ENCODE assay signal across 18 mouse cellular contexts in the genomic region with DNA sequence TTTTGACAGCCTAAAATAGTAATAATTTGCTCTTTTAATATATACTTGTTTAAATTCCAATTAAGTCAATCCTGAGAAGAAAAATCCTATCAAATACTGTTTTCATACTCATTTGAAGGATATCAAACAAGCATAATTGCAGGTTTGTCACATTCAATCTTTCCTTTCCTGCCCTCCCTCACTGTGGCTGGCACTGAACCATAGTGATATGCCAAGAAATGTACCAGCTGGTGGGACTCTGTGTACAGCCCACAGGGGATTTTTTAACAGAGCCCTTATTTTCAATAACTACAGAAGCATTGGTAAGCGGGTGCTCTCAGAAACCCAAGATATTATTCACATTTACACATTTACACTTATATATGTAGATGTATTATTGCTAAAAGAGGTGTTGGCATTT.
DNase-seq lines count a peak whose midpoint lies in the region; TF ChIP-seq lines count a peak whose summit lies in the region.
"Had no signal": no experiment of that assay in that cellular context is flagged by ENCODE, and none has a peak within 500 bp of the region (broad histone marks: within the 10 kb centered on the region; RNA-seq: fewer than 3 reads in every experiment).

No protein-coding gene starts in this region.

- TF ChIP-seq POLR2A in cerebellum, adult 2 months (IDR thresholded peaks at IDR 0.05; ENCODE audit: borderline replicate concordance, insufficient read depth, low read length) = no peak

- WGBS in cerebellum, adult 2 months = 39% methylated on average over 1 of the region's 1 CpGs

- no peak overlapping the region for H3K27ac ChIP-seq in cerebellum, adult 2 months (ENCODE audit: insufficient read depth, low read length)
- H3K27ac ChIP-seq: hindbrain, embryonic 15.5 days; kidney, postnatal 0 days; limb, embryonic 15.5 days; liver, embryonic 15.5 days; midbrain, embryonic 12.5 days; stomach, postnatal 0 days had no signal

- H3K4me1 ChIP-seq in cerebellum, adult 2 months (ENCODE audit: control insufficient read depth, insufficient read depth, low read length) = 0 out of 2 replicates have a peak, but pooled peaks cover 2% of the 10 kb centered on the region
- H3K4me1 ChIP-seq: hindbrain, embryonic 15.5 days; limb, embryonic 15.5 days; liver, embryonic 15.5 days; midbrain, embryonic 12.5 days had no signal

- TF ChIP-seq CTCF in cerebellum, adult 2 months (IDR thresholded peaks at IDR 0.05; ENCODE audit: borderline replicate concordance, insufficient read depth, low read depth, low read length) = no peak

- no peak overlapping the region for H3K4me3 ChIP-seq in cerebellum, adult 2 months (replicated peaks; ENCODE audit: insufficient read depth, low read depth, low read length)
- H3K4me3 ChIP-seq: hindbrain, embryonic 15.5 days; limb, embryonic 15.5 days; liver, embryonic 15.5 days; midbrain, embryonic 12.5 days had no signal

- peak; percentile 71 to 75 for DNase-seq in cerebellum, postnatal 14 days
- DNase-seq in cerebellum, adult 2 months = no peak
- peak; percentile 13 for DNase-seq in layer of hippocampus, adult 11-12 months (ENCODE audit: low spot score)
- no peak for DNase-seq in layer of hippocampus, adult 9-10 months (ENCODE audit: low spot score)
- peak; percentile 23 to 30 for DNase-seq in right cerebral cortex, postnatal 10 days (ENCODE audit: low spot score in 2 of 2)
- DNase-seq in right cerebral cortex, postnatal 14 days = no peak
- no peak for DNase-seq in kidney, adult 11 months
- DNase-seq: adrenal gland, adult 8-10 months; cerebellum, adult 18-20 months; heart, postnatal 10 days; kidney, adult 18-20 months; retina, postnatal 1 day had no signal

- no peaks in the 10 kb centered on the region for H3K27me3 ChIP-seq in cerebellum, adult 2 months (ENCODE audit: control insufficient read depth, insufficient read depth, low read length)
- H3K27me3 ChIP-seq: hindbrain, embryonic 15.5 days; limb, embryonic 15.5 days; liver, embryonic 15.5 days; midbrain, embryonic 12.5 days had no signal

Comparison
In these comparisons a context has a peak if more than half of its experiments do, and no peak if none do; other contexts are left out.
1. DNase-seq: peak in cerebellum, postnatal 14 days (2 of 2), layer of hippocampus, adult 11-12 months (single experiment) and right cerebral cortex, postnatal 10 days (2 of 2); none in cerebellum, adult 2 months (0 of 2), layer of hippocampus, adult 9-10 months (single experiment), right cerebral cortex, postnatal 14 days (single experiment) and kidney, adult 11 months (single experiment).